Mouse (Mus musculus) erythroblast, embryonic 14.5 days (primary cell): ENCODE measurements around the gene Cryzl1.

ENCODE experiments used
- GATA1 ChIP-seq: IDR thresholded peaks from 2 replicates; pipeline ENCODE4 v1.6.1; 2012; ENCODE audit warnings: low read length, inconsistent platforms, mixed read lengths
- TAL1 ChIP-seq: IDR thresholded peaks from 3 replicates; pipeline ENCODE4 v1.6.1; 2012; ENCODE audit warnings: low read length, inconsistent platforms, mixed read lengths

- TF ChIP-seq GATA1: no peak
- TF ChIP-seq TAL1: no peak
Measured at GRCm38 (mm10) chr16:91772586-91772985, 43.8 kb upstream of the Cryzl1 start.
